Mouse (Mus musculus) spleen, postnatal 10 days (tissue): Measurements from ENCODE around the gene Atg10.
A peak's percentile ranks its signal among the peaks of the same experiment; 100 is the strongest.
"Not testable (repeated sequence)": the region's sequence is repeated elsewhere in the genome, so short reads cannot be mapped to it uniquely, and the experiment has no call there.

Experiments used
- DNase-seq, 2 experiments: peaks; one replicate each; pipeline ENCODE4 v3.0.0; 2021 to 2022; ENCODE audit warnings: low spot score in 2 of 2

Atg10 gene

DNA sequence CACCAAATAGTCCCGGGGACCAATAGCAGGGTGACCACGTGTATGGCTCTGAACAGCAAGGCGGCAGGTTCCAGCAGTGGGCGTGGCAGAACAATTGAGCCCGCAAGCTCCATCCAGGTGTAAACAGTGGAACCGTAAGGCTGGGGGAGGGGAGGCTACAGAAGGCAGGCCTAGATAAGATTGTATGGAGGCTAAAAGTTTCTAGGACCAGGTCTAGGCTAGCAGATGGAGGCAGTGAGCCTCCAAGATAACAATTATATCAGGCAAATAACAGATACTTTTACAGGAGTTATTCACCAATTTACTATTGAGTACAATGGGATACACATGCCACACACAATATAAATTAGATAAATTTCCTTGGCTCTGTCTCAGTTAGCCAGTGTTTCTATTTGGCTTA lies 284.6 kb downstream of the Atg10 start:
- peak; percentile 16 to 54 for DNase-seq

DNA sequence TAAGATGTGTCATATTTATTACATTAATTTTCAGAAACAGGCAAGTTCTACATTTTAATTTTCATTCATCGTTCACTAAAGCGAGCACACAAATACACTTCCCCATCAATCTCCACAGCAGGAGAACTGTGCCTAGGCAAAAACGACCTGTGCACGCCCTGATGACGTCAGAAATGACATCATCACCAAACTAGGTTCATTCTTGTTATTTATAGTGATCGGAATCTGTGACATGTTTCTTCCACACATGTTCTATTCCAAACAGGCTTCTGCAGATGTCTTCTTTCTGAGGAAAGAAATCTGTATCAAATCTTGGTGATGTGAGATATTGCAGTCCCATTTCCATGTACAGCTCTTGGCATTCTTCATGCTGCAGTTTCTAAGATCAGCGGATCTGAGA lies 287.9 kb downstream of the Atg10 start:
- no peak for DNase-seq

DNA sequence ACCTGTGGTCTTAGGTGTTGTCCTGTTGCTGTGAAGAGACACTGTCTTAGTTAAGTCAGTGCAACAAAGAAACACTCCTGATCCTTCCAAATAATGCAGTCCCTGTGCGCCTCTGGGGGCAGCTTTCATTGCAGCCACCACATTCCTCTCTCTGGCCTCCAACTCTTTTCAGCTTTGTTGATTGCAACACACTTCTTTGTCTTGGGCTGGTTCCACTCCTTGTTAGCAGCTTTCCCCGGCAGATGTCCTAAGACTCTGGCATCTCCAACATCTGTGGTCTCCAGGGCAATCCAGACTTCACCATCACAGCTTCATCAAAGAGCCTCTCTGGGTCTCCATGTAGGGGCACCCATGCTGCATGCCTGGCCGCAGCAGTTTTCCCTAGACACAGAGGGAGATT lies 290.5 kb downstream of the Atg10 start:
- no peak for DNase-seq

DNA sequence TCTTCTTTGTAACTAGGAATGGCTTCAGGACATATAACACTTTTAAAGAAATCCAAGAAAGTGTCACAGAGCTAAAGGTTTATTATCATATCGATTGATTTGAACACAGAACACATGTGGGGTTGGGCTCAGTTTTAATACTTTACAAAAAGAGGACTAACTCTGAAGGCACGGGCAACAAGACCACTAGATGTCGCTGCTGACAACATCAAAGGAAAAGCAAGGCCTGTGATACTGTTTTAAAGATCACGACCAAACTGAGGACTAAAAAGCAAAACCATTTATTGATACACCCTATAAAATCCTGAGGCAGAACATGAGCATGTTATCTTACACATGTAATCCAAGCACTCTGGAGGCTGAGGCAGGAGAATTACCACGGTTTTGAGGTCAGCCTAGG lies 293.9 kb downstream of the Atg10 start:
- DNase-seq = peak; percentile 43 to 83

DNA sequence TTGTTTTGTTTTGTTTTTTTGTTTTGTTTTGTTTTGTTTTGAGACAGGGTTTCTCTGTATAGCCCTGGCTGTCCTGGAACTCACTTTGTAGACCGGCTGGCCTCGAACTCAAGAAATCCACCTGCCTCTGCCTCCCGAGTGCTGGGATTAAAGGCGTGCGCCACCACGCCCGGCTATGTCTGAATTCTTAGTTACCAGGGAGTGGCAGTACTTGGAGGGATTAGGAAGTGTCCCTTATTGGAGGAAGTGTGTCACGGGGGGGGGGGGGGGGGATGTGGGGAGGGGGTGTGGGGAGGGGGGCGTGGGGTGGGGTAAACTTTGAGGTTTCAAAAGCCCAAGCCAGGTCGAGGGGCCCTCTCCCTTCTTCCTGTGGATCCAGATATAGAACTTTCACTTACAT lies 295.5 kb downstream of the Atg10 start:
- DNase-seq = not testable (repeated sequence)

DNA sequence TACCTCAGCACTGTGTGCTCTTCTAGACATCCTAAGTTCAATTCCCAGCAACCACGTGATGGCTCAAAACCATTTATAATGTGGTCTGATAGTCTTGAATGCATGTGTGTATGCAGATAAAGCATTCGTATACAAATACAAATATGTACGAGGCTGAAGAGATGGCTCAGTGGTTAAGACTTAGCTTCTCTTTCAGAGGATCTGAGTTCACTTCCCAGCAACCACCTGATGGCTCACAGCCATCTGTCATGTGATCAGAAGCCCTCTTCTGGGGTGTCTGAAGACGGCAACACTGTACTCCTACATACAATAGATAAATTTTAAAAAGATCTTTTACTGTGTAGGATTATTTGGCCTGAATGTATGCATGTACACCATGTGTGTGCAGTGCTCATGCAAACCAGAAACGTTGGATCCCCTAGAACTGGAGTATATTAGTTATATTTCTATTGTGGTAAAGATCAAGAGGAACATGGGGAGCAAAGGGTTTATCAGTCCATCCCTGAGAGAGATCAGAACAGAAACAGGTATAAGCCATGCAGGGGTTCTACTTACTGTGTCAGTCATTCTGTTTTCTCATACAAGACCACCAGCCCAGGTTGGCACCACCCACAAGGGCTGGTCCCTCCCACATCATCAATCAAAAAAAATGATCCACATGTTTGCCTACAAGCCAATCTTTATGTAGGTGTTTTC lies 296.7 kb downstream of the Atg10 start:
- DNase-seq = no peak

DNA sequence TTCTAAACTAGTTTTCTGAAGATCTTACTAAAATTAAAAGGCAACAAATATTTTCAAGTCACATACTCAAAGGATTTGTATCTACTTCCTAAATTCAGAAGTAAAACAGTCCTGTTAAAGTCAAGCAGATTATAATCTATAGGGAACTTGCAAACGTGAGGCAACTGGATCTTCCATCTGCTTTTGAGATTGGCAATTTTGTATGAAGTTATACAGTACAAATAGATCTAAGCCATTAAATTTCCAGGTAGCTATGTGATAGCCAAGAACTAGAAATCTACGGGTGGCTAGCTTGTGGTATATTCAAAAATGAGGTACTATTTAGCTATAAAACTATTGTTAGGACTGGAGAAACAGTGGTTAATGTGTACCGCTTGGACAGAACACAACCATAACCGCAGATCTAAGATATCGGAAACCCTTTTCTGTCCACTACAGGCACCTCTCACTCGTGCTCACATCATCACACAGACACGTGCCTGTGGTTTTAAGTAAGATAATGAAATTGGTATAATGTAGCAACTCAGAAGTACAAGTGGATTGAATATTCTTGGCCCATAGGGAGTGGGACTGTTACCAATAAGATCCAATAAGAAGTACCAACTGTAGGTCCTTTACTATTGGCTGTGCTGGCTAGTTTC lies 297.5 kb downstream of the Atg10 start:
- no peak for DNase-seq

DNA sequence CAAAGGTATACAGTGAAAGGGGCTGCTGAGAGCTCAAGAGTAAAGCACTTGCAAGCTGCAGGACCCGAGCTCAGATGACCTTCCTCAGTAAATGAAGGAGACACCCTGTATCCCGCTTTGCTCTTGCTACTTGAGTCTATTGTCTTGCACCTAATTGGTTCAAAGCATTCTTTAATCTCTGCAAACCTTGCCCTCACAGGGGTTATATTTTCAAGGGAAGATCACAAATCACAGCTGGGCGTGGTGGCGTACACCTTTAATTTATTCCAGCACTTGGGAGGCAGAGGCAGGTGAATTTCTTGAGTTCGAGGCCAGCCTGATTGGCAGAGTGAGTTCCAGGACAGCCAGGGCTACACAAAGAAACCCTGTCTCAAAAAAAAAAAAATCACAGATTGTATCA lies 298.6 kb downstream of the Atg10 start:
- DNase-seq = no peak

DNA sequence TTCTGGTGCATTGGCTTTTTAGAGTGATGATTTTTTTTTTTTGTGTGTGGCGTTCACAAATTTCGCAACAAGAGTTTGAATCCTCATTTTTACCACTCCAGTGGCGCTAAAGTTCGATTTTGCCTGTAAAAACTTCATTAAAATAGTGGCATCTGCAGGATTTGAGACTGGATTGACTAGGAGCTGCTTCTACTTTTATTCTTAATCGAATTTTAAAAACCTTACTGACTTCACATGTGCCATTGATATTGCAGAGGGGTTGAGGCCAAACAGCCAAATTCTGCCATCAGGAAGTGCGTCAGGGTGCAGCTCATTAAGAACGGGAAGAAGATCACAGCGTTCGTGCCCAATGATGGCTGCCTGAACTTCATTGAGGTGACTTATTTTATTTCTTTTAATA lies 299.7 kb downstream of the Atg10 start:
- no peak for DNase-seq

DNA sequence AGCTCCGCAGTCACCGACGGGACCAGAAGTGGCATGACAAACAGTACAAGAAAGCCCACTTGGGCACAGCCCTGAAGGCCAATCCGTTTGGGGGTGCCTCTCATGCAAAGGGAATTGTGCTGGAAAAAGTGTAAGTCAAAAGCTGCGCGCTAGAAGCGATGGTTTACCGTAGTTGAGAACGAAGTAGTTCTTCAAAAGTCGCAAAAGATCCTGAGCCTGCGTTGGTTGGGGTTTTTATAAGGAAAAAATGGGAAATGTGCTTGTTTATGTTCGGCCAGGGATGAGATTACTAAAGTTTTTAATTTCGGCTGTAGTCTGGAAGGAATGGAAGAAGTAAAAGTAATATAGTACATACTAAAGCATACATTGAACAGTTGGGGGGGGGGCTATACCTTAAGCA lies 300.2 kb downstream of the Atg10 start:
- DNase-seq = not testable (repeated sequence)

DNA sequence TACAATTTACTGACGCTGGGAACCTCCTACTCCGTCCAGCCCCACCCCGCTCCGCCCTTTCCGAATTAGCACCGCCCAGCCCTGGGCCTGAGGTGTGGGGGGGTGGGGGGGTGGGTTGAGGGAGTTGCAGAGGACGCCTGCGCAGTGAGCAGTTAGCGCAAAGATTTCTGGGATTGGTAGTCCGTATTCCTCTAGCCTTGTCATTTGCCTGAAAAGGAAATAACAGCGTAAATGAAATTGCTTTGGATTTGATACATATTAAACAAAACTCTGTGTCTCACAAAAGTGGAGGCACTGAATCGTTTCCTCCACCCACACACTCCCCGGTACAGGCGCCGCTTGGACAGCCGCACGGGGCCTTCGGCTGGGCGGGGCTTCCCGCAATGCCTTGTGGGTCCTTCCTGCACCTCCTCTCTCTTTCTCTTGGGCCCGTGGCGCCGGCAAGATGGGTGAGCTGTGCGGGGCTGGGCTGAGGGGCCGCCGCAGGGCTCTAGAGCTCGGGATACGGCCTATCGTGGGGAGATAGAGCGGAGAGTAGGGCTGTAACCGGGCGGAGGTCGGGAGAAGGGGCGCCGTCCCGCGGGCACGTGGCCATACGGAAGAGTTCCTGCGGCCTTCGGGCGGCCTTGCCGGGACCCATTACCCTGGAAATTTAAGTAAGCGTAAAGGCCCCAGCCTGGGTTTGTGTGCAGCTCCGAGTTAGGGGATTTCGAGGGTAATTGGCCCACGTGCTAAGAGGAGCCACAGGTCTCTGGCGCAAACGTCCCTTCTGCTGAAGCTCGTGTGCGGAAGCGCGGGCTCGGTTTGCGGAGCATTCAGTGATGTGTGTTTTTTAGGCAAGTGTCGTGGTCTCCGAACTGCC lies 300.8 kb downstream of the Atg10 start, which contains the start of gene Rps23:
TSS of gene Rps23 (plus strand) at position 208 of the 862 bp plus-strand sequence.
- DNase-seq = peak; percentile 93

DNA sequence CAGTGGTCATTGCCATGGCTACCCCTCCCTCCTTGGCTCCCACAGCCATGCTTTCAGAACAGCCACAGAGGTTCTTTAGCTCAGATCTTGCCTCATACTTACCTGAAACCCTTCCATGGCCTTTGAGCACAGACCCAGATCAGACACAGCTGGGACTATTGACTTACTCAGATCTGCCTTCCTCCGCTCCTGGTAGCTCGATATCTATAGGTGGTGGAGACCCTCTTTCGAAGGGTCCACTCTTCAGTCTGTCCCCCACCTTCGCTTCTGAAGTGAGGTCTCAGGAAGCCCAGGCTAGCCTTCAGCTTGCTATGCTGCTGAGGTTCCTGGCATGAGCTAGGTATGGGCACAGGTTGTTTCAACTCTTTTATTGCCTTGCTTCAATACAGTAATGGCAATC lies 309.0 kb downstream of the Atg10 start:
- no peak for DNase-seq

DNA sequence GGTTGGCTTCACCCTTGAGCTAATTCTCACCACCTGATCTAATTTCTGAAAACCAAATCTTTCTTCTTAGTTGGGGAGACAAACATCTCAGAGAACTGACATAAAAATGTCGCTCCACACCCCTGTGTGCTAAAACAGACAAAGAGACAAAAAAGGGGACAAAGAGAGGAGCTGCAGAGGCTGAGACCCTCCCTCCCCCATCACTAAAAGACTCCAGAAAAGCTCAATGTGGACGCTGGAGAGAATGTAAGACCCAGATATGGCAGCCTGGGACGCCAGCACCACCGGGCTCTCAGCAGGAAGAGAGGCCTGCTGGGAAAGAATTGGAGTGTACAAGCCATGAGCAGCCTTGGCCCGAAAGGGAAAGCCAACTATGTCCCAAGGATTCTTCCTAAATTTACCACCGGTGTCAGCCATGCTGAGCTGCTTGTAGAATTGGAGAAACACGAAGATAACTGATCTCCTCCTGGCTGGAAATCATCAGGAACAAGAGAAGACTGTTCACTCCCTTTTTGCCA lies 310.0 kb downstream of the Atg10 start:
- no peak for DNase-seq

DNA sequence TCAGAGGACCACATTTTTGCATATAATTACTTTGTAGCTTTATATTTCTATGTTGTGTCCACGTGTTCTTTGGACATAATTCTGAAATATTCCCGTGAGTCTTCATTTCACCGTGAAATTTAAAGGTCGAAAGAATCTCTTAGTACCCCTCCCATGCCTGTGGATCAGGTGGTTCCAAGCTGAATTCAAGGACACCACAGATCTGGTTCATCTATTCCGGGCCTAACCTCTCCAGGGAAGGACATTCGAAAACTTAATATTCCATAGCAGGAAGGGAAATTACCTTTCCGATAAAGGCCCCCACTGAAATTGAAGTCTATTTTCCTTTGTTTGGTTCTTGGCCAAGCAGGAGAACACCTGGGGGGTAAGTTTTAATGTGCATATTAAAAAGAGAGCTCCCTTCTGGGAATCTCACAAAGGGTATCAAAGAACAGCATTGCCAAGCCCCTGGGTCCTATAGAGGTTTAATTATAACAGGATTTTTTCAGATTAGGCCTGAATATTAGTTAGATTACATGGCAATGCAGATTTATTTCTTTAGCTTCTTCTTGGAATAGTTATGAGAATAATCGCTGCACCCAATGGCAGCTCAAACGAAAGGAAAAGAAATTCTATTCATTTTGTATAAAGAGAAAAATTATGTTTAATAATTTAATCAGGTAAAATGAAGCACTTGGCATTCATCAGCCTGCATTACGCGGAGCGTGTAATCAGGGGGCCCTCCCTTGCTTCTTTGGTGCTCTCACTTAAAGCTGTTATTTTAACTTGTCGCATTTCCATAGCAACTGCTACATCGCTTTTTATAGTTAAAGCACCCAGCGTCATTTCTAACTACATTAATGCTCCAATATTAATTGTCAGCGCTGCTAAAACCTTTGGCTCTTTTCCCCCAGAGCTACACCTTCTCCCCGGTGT lies 310.8 kb downstream of the Atg10 start:
- DNase-seq = no peak

DNA sequence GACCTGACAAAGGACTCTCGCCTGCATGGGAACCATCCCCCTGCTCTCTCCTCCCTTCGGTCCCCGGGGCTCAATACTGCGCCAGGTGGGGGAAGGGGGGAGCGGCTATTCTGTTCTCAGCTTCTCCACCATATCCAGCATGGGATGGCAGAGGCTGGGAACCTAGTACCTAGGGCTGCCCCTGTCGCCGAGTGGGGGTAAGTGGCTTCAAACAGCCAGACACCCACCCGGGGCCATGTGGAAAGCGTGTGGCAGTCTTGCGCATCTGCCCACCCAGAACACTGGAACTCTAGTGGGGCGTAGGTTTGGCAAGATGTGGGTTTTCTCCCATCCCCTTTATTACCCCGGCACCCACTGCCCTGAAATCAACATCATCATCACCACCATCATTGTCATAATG lies 316.4 kb downstream of the Atg10 start:
- no peak for DNase-seq

DNA sequence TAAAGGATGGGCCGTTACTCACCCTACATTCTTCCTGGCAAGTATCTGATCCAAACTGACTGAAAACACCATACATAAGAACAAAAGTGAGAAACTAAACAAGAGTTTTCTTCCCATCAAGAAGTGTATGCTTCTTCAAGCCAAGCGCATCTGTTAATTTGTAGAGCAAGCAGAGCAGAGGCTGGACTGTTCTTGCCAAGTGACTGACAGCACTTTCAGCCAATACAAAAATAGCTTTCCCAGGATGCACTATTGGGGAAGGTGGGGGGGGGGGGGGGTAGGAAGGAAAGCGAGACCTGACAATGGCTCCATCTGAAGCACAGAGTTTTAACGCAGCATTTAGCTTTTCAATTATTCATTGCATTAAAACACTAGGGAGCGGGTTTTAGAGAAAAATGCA lies 318.6 kb downstream of the Atg10 start, which contains the start of gene Atp6ap1l:
TSS of gene Atp6ap1l (minus strand) at position 180 of the 400 bp plus-strand sequence.
- DNase-seq = no peak

DNA sequence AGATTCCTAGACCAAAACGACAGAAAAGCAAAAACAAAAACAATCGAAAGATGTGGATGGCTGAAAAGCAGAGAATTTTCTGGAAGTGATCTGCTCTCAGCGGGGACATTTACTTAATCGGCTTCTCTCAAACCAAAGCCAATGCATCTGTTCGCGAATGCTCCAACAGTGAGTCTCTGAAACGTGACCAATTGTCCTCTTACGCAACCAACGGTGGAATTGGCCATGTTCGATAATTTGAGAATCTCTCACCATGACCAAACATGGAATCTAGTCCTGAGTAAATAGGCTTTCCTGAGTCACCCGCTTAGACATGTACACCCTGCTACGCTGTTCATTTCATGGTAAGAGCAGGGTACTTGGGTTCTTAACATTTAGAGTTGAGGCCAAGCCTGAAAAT lies 326.9 kb downstream of the Atg10 start:
- DNase-seq = no peak

DNA sequence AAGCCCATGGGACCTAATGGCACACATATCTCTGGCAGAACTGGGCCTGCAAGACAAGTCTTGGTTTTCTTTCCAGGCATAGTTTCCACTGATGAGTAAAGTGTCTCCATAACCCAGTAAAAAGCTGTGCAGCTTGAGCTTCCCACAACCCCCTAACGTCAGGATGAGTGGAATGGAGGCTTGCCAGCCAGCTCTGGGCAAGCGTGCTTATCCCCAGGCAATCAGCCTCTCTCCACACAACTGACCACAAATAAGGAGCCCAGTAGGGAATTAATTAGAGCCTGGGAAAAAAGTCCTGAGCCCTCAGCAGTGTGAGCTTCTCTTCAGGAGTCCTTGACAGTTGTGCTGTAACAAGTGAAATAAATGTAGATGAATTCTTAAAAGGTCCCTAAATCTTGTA lies 327.7 kb downstream of the Atg10 start:
- no peak for DNase-seq

DNA sequence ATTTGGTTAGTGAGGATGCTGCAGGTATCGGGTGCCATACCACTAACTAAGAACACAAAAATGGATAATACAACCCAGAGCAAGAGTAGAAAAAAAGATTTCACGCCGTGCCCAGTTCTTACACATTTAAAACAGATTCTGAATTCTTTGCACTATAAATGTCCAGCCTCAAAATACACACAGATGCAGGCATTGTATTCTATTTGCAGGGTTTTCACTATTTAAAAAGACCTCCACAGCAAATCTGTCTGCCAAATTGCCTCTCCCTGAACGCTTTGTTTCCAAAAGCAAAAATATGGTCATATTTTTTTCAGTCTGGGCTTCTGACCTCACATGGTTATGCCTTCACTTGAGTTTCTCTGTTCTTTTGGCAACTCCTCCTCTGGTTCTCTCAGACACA lies 328.9 kb downstream of the Atg10 start:
- DNase-seq = no peak

DNA sequence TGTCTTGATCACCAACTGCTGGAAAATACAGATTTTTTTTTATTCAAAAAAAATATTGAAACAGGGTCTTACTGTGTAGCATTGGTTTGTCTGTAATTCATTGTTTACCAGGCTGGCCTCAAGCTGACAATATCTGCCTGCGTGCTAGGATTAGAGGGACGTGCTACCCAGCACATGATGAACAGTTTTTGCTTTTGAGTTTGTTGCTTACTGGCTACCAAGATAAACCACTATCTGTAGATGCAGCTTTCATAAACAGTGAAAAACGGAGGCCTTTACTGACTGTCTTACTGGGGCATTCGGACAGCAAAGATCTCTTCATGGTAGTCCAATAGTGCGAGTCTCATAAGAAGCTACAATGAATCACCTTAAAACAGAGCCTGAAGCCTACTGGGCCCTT lies 333.7 kb downstream of the Atg10 start:
- DNase-seq = no peak

DNA sequence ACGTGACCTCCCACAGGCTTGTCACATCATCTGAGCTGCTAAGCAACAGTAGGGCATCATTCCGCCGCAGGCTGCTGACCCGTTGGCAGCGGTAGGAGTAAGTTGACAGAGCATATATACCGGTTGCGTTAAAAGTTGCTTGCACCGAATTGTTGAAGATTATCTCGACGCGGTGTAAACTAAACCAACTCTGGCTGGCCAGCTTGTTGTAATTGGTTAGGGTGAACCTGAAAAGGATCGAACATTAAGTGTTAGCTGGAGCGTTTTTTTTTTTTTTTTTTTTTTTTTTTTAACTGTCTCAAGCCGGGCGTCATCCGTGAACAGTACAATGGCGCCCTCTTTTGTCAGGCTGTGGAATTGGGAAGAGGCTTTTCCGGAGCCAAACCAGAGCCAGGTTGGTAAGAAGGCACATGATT lies 337.2 kb downstream of the Atg10 start:
- DNase-seq = peak; percentile 42 to 70
